Mouse (Mus musculus): ENCODE measurements around the gene Arpc3. TPM values are rescaled to one million over a fixed set of nuclear protein-coding genes. Genes with fewer than 3 reads are reported as not detected.
"Not testable (repeated sequence)": the region's sequence is repeated elsewhere in the genome, so short reads cannot be mapped to it uniquely, and the experiment has no call there.

Arpc3 gene
- polyA plus RNA-seq, 1 experiment from 2014 or later, result 129 TPM

- not testable (repeated sequence) for H3K27ac ChIP-seq (replicated peaks); ATAC-seq (ENCODE audit: insufficient number of reproducible peaks, low FRiP score, low TSS enrichment, low read depth); H3K9ac ChIP-seq; H3K4me3 ChIP-seq (replicated peaks); H3K4me1 ChIP-seq; H3K9me3 ChIP-seq (replicated peaks); H3K4me2 ChIP-seq (replicated peaks); H3K27me3 ChIP-seq
- H3K36me3 ChIP-seq, result peaks cover 97% of the 10 kb centered on the region
- WGBS, result 75% methylated on average over 9 of the region's 9 CpGs
These were observed 65.4 kb downstream of the Arpc3 start for GRCm38 (mm10) chr5:122457054-122457453.

GRCm38 (mm10) chr5:122458066-122458465 is 66.4 kb downstream of the Arpc3 start:
- Histone ChIP-seq H3K4me2 (replicated peaks) (no peak overlapping the region), H3K4me1 (no peaks in the 10 kb centered on the region), H3K9me3 (replicated peaks) (no peaks in the 10 kb centered on the region), H3K27ac (replicated peaks) (no peak overlapping the region), H3K36me3 (peaks cover 96% of the 10 kb centered on the region), H3K9ac (no peak overlapping the region), H3K27me3 (no peaks in the 10 kb centered on the region), H3K4me3 (replicated peaks) (no peak overlapping the region)
- WGBS, result 87% methylated on average over 4 of the region's 4 CpGs
- ATAC-seq (ENCODE audit: insufficient number of reproducible peaks, low FRiP score, low TSS enrichment, low read depth), result no peak

DNA sequence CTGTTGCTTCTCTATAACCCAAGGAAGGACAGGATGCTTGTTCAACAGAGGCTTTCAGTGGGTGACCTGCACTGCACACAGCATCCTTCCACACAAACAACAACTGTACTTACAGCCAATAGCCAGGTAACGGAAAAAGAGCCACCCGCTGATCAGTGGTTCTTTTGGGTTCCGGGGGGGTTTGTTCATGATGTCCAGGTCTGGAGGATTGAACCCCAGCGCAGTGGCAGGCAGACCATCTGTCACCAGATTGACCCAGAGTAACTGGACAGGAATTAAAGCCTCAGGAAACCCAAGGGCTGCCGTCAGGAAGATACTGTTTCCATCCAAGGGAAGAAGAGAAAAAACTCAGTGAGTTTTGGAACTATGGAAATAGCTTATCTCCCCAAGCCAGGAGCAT is 67.7 kb downstream of the Arpc3 start:
- H3K36me3 ChIP-seq, result peaks cover 96% of the 10 kb centered on the region

GRCm38 (mm10) chr5:122460656-122461055 is 69.0 kb downstream of the Arpc3 start:
- H3K4me2 ChIP-seq (replicated peaks), result no peak overlapping the region
- no peak overlapping the region for H3K9ac ChIP-seq
- whole genome bisulfite sequencing, result 77% methylated on average over 11 of the region's 11 CpGs
- no peaks in the 10 kb centered on the region for H3K27me3 ChIP-seq
- no peaks in the 10 kb centered on the region for H3K9me3 ChIP-seq (replicated peaks)
- H3K27ac ChIP-seq (replicated peaks), result no peak overlapping the region
- no peak for ATAC-seq (ENCODE audit: insufficient number of reproducible peaks, low FRiP score, low TSS enrichment, low read depth)
- no peaks in the 10 kb centered on the region for H3K4me1 ChIP-seq
- no peak overlapping the region for H3K4me3 ChIP-seq (replicated peaks)
- H3K36me3 ChIP-seq, result peaks cover 92% of the 10 kb centered on the region

More for the DNA sequence above, 67.7 kb downstream of the Arpc3 start:
- no peaks in the 10 kb centered on the region for H3K9me3 ChIP-seq (replicated peaks)
- H3K4me3 ChIP-seq (replicated peaks), result no peak overlapping the region
- H3K9ac ChIP-seq, result no peak overlapping the region
- no peaks in the 10 kb centered on the region for H3K4me1 ChIP-seq
- no peak overlapping the region for H3K27ac ChIP-seq (replicated peaks)
- ATAC-seq (ENCODE audit: insufficient number of reproducible peaks, low FRiP score, low TSS enrichment, low read depth), result no peak
- 92% methylated on average over 5 of the region's 5 CpGs for WGBS
- H3K27me3 ChIP-seq, result no peaks in the 10 kb centered on the region
- no peak overlapping the region for H3K4me2 ChIP-seq (replicated peaks)

DNA sequence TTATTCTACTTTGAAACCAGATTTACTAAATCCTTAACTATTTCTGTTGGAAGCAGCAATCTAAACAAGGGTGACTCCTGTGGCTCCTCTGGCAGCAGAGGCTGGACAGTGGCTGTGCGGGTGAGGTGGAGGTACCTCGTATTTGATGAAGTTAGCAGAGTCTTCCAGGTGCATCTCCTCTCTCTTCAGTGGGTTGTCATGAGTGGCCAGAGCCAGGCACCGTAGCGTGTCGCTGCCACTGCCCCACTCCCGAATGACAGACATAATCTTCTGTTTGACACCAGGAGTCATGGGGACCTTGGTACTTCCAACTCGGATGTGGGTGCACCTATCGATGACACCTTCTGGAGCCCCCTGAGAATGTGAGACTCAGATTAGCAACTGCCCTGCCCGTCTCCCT is 69.8 kb downstream of the Arpc3 start:
- WGBS, result 91% methylated on average over 9 of the region's 9 CpGs
- Histone ChIP-seq H3K9ac (no peak overlapping the region), H3K27me3 (no peaks in the 10 kb centered on the region), H3K4me1 (no peaks in the 10 kb centered on the region), H3K4me2 (replicated peaks) (no peak overlapping the region), H3K27ac (replicated peaks) (no peak overlapping the region), H3K4me3 (replicated peaks) (no peak overlapping the region), H3K36me3 (peaks cover 93% of the 10 kb centered on the region), H3K9me3 (replicated peaks) (no peaks in the 10 kb centered on the region)
- ATAC-seq (ENCODE audit: insufficient number of reproducible peaks, low FRiP score, low TSS enrichment, low read depth), result no peak

Other genes starting within 250 kb of the Arpc3 start
- 235 and 238 TPM in 2 replicates for gene Ppp1cc, start 233.6 kb upstream of the Arpc3 start, polyA plus RNA-seq (2015; fragmentation: Nextera tagmentation; extraction: Ambion mirVana)
- gene Hvcn1, start 185.1 kb upstream of the Arpc3 start, polyA plus RNA-seq (2015; fragmentation: Nextera tagmentation; extraction: Ambion mirVana), result 9.8 and 10.3 TPM in 2 replicates
- gene Tctn1, start 127.4 kb upstream of the Arpc3 start, polyA plus RNA-seq (2015; fragmentation: Nextera tagmentation; extraction: Ambion mirVana), result 6.9 and 7.5 TPM in 2 replicates
- 8.0 and 9.5 TPM in 2 replicates for gene Pptc7, start 107.5 kb upstream of the Arpc3 start, polyA plus RNA-seq (2015; fragmentation: Nextera tagmentation; extraction: Ambion mirVana)
- 11.4 and 11.5 TPM in 2 replicates for gene Rad9b, start 37.6 kb upstream of the Arpc3 start, polyA plus RNA-seq (2015; fragmentation: Nextera tagmentation; extraction: Ambion mirVana)
- gene Vps29, start 37.5 kb upstream of the Arpc3 start, polyA plus RNA-seq (2015; fragmentation: Nextera tagmentation; extraction: Ambion mirVana), result 178 and 184 TPM in 2 replicates
- gene Gpn3, start 20.0 kb upstream of the Arpc3 start, polyA plus RNA-seq (2015; fragmentation: Nextera tagmentation; extraction: Ambion mirVana), result 61.3 and 64.5 TPM in 2 replicates
- gene Fam216a, start 19.5 kb upstream of the Arpc3 start, polyA plus RNA-seq (2015; fragmentation: Nextera tagmentation; extraction: Ambion mirVana), result 79.9 and 92.3 TPM in 2 replicates
- 42.4 and 42.6 TPM in 2 replicates for gene Anapc7, start 29.8 kb downstream of the Arpc3 start, polyA plus RNA-seq (2015; fragmentation: Nextera tagmentation; extraction: Ambion mirVana)
- 34.8 and 38.1 TPM in 2 replicates for gene Atp2a2, start 110.3 kb downstream of the Arpc3 start, polyA plus RNA-seq (2015; fragmentation: Nextera tagmentation; extraction: Ambion mirVana)
- gene Ift81, start 222.6 kb downstream of the Arpc3 start, polyA plus RNA-seq (2015; fragmentation: Nextera tagmentation; extraction: Ambion mirVana), result 41.4 and 44.8 TPM in 2 replicates